In genomic region chr12:34528201-34529164, GRCm38 (mm10) we compare ENCODE assay signal across 9 mouse cellular contexts.
DNase-seq lines count a peak whose midpoint lies in the region; ATAC-seq and TF ChIP-seq lines count a peak whose summit lies in the region.
"Had no signal": no experiment of that assay in that cellular context is flagged by ENCODE, and none has a peak within 500 bp of the region (broad histone marks: within the 10 kb centered on the region; RNA-seq: fewer than 3 reads in every experiment).

No protein-coding gene starts in this region.

- H3K27me3 ChIP-seq in forebrain, embryonic 14.5 days (replicated peaks; ENCODE audit: control insufficient read depth, insufficient read depth, low read length), result no peaks in the 10 kb centered on the region
- no peaks in the 10 kb centered on the region for H3K27me3 ChIP-seq in hindbrain, embryonic 15.5 days
- no peaks in the 10 kb centered on the region for H3K27me3 ChIP-seq in stomach, embryonic 15.5 days (replicated peaks)
- H3K27me3 ChIP-seq: liver, embryonic 13.5 days had no signal

- DNase-seq in layer of hippocampus, adult 2 months (ENCODE audit: low spot score in 2 of 2), result peak; percentile 21 to 25
- DNase-seq in layer of hippocampus, postnatal 25 days (ENCODE audit: extremely low spot score in 1 of 2, low spot score in 1 of 2), result no peak
- DNase-seq in forebrain, embryonic 14.5 days (ENCODE audit: low spot score), result peak; percentile 83
- peak; percentile 2 for DNase-seq in lung, postnatal 25 days (ENCODE audit: low spot score)
- DNase-seq in gastrocnemius, adult 8-10 months (ENCODE audit: low spot score in 2 of 2), result no peak
- DNase-seq: liver, embryonic 13.5 days had no signal

- H3K9me3 ChIP-seq in forebrain, embryonic 14.5 days (replicated peaks; ENCODE audit: control insufficient read depth, low read length), result no peaks in the 10 kb centered on the region
- H3K9me3 ChIP-seq in hindbrain, embryonic 15.5 days, result no peaks in the 10 kb centered on the region
- no peaks in the 10 kb centered on the region for H3K9me3 ChIP-seq in stomach, embryonic 15.5 days
- H3K9me3 ChIP-seq: liver, embryonic 13.5 days had no signal

- peaks cover 25% of the 10 kb centered on the region for H3K4me1 ChIP-seq in forebrain, embryonic 14.5 days (ENCODE audit: control insufficient read depth, insufficient read depth, low read length)
- H3K4me1 ChIP-seq in hindbrain, embryonic 15.5 days (replicated peaks), result peaks cover 31% of the 10 kb centered on the region
- peaks cover 12% of the 10 kb centered on the region for H3K4me1 ChIP-seq in stomach, embryonic 15.5 days
- H3K4me1 ChIP-seq: liver, embryonic 13.5 days had no signal

- H3K4me3 ChIP-seq in layer of hippocampus, adult 2 months, result peak overlapping the region; percentile 59
- H3K4me3 ChIP-seq in forebrain, embryonic 14.5 days (ENCODE audit: low read depth, low read length), result peak overlapping the region; percentile 27
- H3K4me3 ChIP-seq in hindbrain, embryonic 15.5 days, result peak overlapping the region; percentile 32
- peak overlapping the region; percentile 24 for H3K4me3 ChIP-seq in stomach, embryonic 15.5 days (replicated peaks)
- H3K4me3 ChIP-seq: liver, embryonic 13.5 days had no signal

- 3% methylated on average over 11 of the region's 11 CpGs for WGBS in forebrain, embryonic 14.5 days
- WGBS in hindbrain, embryonic 15.5 days, result 6% methylated on average over 11 of the region's 11 CpGs
- 14% methylated on average over 11 of the region's 11 CpGs for WGBS in stomach, embryonic 15.5 days

- peak; percentile 76 for ATAC-seq in cerebellum, adult (ENCODE audit: insufficient number of reproducible peaks, low FRiP score, low TSS enrichment)
- ATAC-seq in forebrain, embryonic 14.5 days, result peak; percentile 91
- peak; percentile 86 for ATAC-seq in hindbrain, embryonic 15.5 days (ENCODE audit: low FRiP score, low read depth)
- ATAC-seq in stomach, embryonic 15.5 days (ENCODE audit: insufficient read depth, low FRiP score, low read depth), result peak; percentile 27; the same call in 1 of the 2 replicates

- H3K9ac ChIP-seq in forebrain, embryonic 14.5 days (ENCODE audit: low read length), result peak overlapping the region; percentile 61; the same call in 1 of the 2 replicates
- peak overlapping the region; percentile 35 for H3K9ac ChIP-seq in hindbrain, embryonic 15.5 days
- no peak overlapping the region for H3K9ac ChIP-seq in stomach, embryonic 15.5 days
- H3K9ac ChIP-seq: liver, embryonic 13.5 days had no signal

- H3K27ac ChIP-seq in layer of hippocampus, adult 2 months, result peak overlapping the region; percentile 89
- H3K27ac ChIP-seq in forebrain, embryonic 14.5 days (ENCODE audit: low read depth, low read length), result peak overlapping the region; percentile 45
- peak overlapping the region; percentile 75 for H3K27ac ChIP-seq in hindbrain, embryonic 15.5 days (replicated peaks)
- peak overlapping the region; percentile 38 for H3K27ac ChIP-seq in stomach, embryonic 15.5 days
- H3K27ac ChIP-seq: liver, embryonic 13.5 days had no signal

- peak overlapping the region; percentile 39 for H3K4me2 ChIP-seq in forebrain, embryonic 14.5 days (ENCODE audit: low read length)
- H3K4me2 ChIP-seq in hindbrain, embryonic 15.5 days, result peak overlapping the region; percentile 50
- peak overlapping the region; percentile 40 for H3K4me2 ChIP-seq in stomach, embryonic 15.5 days
- H3K4me2 ChIP-seq: liver, embryonic 13.5 days had no signal

- H3K36me3 ChIP-seq in forebrain, embryonic 14.5 days (ENCODE audit: control insufficient read depth, insufficient read depth, low read length), result no peaks in the 10 kb centered on the region
- H3K36me3 ChIP-seq in hindbrain, embryonic 15.5 days, result no peaks in the 10 kb centered on the region
- no peaks in the 10 kb centered on the region for H3K36me3 ChIP-seq in stomach, embryonic 15.5 days
- H3K36me3 ChIP-seq: liver, embryonic 13.5 days had no signal

- TF ChIP-seq CTCF in layer of hippocampus, adult 2 months (conservative IDR thresholded peaks at IDR 0.05), result no peak

Comparison
In these comparisons a context has a peak if more than half of its experiments do, and no peak if none do; other contexts are left out.
1. DNase-seq: peak in layer of hippocampus, adult 2 months (2 of 2), forebrain, embryonic 14.5 days (single experiment) and lung, postnatal 25 days (single experiment); none in layer of hippocampus, postnatal 25 days (0 of 2) and gastrocnemius, adult 8-10 months (0 of 2).
2. H3K27ac ChIP-seq: peak in every context shown above with its lines; median percentile 89 in layer of hippocampus, adult 2 months; 75 in hindbrain, embryonic 15.5 days; 45 in forebrain, embryonic 14.5 days; 38 in stomach, embryonic 15.5 days.
3. ATAC-seq: peak in every context shown above with its lines; median percentile 91 in forebrain, embryonic 14.5 days; 86 in hindbrain, embryonic 15.5 days; 76 in cerebellum, adult; 27 in stomach, embryonic 15.5 days.
4. Peak in every context shown above with its lines, with median percentiles within 50 percentile points of each other: H3K4me3 ChIP-seq and H3K4me2 ChIP-seq.